Mouse (Mus musculus): ENCODE measurements around the gene Commd2. TPM values are rescaled to one million over a fixed set of nuclear protein-coding genes. Genes with fewer than 3 reads are reported as not detected.

The Commd2 gene
- polyA plus RNA-seq, 1 experiment, result 34.5 TPM

DNA sequence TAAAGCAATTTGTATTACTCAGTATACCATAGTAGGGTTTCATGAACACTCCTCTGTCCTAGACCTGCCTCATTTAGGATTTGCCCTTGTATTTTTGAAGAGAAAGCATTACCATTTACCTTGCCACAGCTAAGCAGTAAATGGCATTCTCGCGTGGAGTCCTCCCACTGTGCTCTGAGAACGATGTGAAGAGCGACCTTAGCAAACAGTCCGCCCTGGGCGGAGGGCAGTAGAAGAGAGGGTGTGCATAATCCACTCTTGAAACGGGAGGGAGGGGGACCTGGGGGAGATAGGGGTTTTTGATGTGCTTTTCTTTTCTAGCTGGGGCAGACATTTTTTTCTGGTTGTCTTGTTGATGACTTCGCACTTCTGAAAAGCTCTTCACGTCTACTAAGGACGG, 13.2 kb upstream of the Commd2 start:
- Histone ChIP-seq H3K4me1 (ENCODE audit: control insufficient read depth, insufficient read depth, low read length) (no peaks in the 10 kb centered on the region), H3K4me3 (ENCODE audit: insufficient read depth, low read length) (no peak overlapping the region), H3K27ac (ENCODE audit: insufficient read depth, low read depth, low read length) (no peak overlapping the region)
- TF ChIP-seq POLR2A (IDR thresholded peaks at IDR 0.05; ENCODE audit: borderline replicate concordance, low read depth, low read length) (no peak), CTCF (IDR thresholded peaks at IDR 0.05; ENCODE audit: low read depth, low read length) (no peak)

DNA sequence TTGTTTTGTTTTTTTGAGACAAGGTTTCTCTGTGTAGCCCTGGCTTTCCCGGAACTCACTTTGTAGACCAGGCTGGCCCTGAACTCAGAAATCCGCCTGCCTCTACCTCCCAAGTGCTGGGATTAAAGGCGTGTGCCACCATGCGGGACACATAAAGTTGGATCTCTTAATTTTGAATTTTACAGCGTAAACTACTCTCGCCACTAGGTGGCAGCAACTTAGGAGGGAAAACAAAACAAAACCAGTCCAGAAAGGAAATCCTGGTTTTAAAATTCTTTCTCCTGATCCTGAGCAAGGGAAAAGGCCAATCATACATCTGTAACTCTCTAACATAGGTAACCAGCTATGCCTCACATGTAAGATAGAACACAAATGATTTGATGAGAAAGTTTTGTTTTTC, 12.2 kb upstream of the Commd2 start:
- Histone ChIP-seq H3K27ac (ENCODE audit: insufficient read depth, low read depth, low read length) (no peak overlapping the region), H3K4me3 (ENCODE audit: insufficient read depth, low read length) (no peak overlapping the region), H3K4me1 (ENCODE audit: control insufficient read depth, insufficient read depth, low read length) (no peaks in the 10 kb centered on the region)
- no peak for TF ChIP-seq POLR2A (IDR thresholded peaks at IDR 0.05; ENCODE audit: borderline replicate concordance, low read depth, low read length)
- 0 out of 2 replicates have a peak, but pooled peaks have one; percentile 15 for TF ChIP-seq CTCF (IDR thresholded peaks at IDR 0.05; ENCODE audit: low read depth, low read length)

DNA sequence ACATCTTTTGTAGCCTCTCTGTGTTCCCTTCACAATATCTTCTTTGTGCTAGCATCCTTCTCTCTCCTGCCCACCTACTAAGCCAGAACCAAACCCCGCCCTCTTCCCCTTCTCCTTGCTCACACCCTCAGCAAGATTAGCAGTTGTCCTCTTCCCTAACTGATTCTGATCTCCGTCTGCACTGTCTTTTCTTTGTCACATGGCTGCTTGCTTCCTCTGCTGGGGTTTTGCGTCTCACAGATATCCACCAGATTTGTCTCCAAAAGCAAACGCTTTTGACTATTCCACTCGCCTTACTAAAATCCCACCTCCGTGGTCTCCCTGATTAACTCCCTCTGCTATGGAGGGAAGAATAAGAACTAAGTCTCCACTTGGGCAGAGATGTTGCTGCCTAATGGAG, 7.1 kb upstream of the Commd2 start:
- no peak overlapping the region for H3K4me3 ChIP-seq (ENCODE audit: insufficient read depth, low read length)
- no peak overlapping the region for H3K27ac ChIP-seq (ENCODE audit: insufficient read depth, low read depth, low read length)
- no peak for TF ChIP-seq CTCF (IDR thresholded peaks at IDR 0.05; ENCODE audit: low read depth, low read length)
- TF ChIP-seq POLR2A (IDR thresholded peaks at IDR 0.05; ENCODE audit: borderline replicate concordance, low read depth, low read length), result no peak
- no peaks in the 10 kb centered on the region for H3K4me1 ChIP-seq (ENCODE audit: control insufficient read depth, insufficient read depth, low read length)

DNA sequence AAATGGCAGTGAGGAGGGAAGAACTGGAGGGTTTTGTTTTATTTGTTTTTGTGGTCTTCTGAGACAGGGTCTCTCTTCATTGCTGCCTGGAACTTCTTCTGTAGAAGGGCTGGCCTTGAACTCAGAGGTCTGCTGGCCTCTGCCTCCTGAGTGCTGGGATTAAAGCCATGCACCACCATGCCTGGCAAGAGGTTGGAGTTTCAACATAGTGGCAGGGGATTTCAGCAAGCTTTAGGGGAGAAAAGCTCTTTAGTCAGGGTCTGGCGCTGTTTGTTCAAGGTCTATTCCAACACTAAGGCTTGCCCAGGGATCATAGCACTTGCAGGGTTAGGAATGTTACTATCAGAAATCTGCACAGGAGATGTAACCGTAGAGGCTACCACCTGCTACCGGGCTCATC, 2.1 kb upstream of the Commd2 start:
- TF ChIP-seq POLR2A (IDR thresholded peaks at IDR 0.05; ENCODE audit: borderline replicate concordance, low read depth, low read length) (no peak), CTCF (IDR thresholded peaks at IDR 0.05; ENCODE audit: low read depth, low read length) (no peak)
- H3K4me1 ChIP-seq (ENCODE audit: control insufficient read depth, insufficient read depth, low read length), result no peaks in the 10 kb centered on the region; the same call in 1 of the 2 replicates
- H3K4me3 ChIP-seq (ENCODE audit: insufficient read depth, low read length), result no peak overlapping the region
- H3K27ac ChIP-seq (ENCODE audit: insufficient read depth, low read depth, low read length), result no peak overlapping the region

DNA sequence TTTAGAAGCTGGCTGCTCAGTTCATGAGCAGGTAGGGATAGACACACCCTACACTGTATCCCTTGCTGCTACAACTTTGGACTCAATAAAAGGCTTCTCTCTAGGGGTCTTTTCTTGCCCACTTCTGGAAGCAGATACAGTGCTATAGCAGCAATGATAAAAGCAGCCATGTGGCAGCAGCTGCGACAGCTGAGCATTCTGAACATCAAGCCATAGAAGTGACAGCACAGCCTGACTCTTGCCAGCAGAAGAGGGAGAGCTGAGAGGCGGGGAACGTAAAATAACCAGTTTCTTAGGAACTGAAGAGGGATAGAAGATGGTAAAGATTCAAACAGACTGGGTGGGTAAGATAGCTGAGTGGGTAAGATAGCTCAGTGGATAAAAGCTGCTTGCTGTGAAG, 970 bp upstream of the Commd2 start:
- Histone ChIP-seq H3K27ac (ENCODE audit: insufficient read depth, low read depth, low read length) (no peak overlapping the region), H3K4me3 (ENCODE audit: insufficient read depth, low read length) (no peak overlapping the region), H3K4me1 (ENCODE audit: control insufficient read depth, insufficient read depth, low read length) (no peaks in the 10 kb centered on the region; the same call in 1 of the 2 replicates)
- no peak for TF ChIP-seq CTCF (IDR thresholded peaks at IDR 0.05; ENCODE audit: low read depth, low read length)
- TF ChIP-seq POLR2A (IDR thresholded peaks at IDR 0.05; ENCODE audit: borderline replicate concordance, low read depth, low read length), result no peak

DNA sequence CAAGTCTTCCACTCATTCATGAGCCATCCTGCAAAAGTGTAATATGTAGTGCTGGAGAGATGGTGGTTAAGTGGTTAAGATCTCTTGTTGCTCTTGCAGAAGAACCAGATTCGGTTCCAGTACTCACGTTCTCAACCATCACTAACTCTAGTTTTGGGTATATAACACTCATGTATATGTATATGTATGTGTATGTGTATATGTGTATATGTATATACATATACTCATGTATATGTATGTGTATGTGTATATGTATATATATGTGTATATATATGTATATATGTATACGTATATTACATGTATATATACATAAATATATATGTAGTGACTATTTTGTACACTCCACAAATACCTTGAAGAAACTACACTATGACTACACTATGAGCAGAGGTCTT, 347 bp upstream of the Commd2 start:
- Histone ChIP-seq H3K4me1 (ENCODE audit: control insufficient read depth, insufficient read depth, low read length) (no peaks in the 10 kb centered on the region; the same call in 1 of the 2 replicates), H3K4me3 (ENCODE audit: insufficient read depth, low read length) (peak overlapping the region; percentile 82), H3K27ac (ENCODE audit: insufficient read depth, low read depth, low read length) (no peak overlapping the region)
- TF ChIP-seq POLR2A (IDR thresholded peaks at IDR 0.05; ENCODE audit: borderline replicate concordance, low read depth, low read length) (no peak), CTCF (IDR thresholded peaks at IDR 0.05; ENCODE audit: low read depth, low read length) (no peak)

DNA sequence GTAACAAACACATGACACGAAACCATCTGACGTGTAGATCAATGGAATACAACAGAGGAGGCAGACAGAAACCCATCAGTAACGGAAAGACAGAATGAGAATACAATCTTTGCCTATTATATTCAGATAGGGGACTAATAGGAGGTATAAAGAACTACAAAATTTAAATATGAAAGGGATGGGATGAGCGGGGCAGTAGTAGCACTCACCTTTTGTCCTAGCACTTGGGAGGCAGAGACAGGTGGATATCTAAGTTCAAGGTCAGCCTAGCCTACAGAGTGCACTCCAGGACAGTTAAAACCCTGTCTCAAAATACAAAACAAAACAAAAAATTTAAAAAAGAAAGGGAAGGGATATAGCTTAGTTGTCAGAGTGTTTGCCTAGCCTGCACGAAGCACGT, 8.3 kb downstream of the Commd2 start:
- no peak overlapping the region for H3K4me3 ChIP-seq (ENCODE audit: insufficient read depth, low read length)
- peaks cover 4% of the 10 kb centered on the region; the same call in 1 of the 2 replicates for H3K4me1 ChIP-seq (ENCODE audit: control insufficient read depth, insufficient read depth, low read length)
- H3K27ac ChIP-seq (ENCODE audit: insufficient read depth, low read depth, low read length), result no peak overlapping the region
- TF ChIP-seq CTCF (IDR thresholded peaks at IDR 0.05; ENCODE audit: low read depth, low read length) (no peak), POLR2A (IDR thresholded peaks at IDR 0.05; ENCODE audit: borderline replicate concordance, low read depth, low read length) (no peak)

DNA sequence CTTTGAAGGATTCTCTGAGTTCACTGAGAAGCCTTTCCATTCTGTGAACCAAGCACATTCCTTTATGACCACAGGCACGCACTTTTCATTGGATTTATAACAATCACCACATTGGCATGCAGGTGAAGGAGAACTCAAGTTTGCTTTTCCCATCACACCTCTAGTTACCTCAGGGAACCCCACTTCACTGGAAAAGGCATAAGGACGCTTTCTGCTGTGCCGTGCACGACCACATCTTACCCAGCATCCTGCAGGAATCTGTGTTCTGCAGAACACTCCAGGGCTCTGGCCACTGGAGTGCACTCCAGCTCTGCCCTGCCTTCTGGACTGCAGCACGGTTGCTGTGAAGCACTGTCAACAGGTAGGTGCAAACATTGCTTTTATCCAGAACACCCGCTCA, 13.9 kb downstream of the Commd2 start:
- TF ChIP-seq CTCF (IDR thresholded peaks at IDR 0.05; ENCODE audit: low read depth, low read length) (no peak), POLR2A (IDR thresholded peaks at IDR 0.05; ENCODE audit: borderline replicate concordance, low read depth, low read length) (no peak)

DNA sequence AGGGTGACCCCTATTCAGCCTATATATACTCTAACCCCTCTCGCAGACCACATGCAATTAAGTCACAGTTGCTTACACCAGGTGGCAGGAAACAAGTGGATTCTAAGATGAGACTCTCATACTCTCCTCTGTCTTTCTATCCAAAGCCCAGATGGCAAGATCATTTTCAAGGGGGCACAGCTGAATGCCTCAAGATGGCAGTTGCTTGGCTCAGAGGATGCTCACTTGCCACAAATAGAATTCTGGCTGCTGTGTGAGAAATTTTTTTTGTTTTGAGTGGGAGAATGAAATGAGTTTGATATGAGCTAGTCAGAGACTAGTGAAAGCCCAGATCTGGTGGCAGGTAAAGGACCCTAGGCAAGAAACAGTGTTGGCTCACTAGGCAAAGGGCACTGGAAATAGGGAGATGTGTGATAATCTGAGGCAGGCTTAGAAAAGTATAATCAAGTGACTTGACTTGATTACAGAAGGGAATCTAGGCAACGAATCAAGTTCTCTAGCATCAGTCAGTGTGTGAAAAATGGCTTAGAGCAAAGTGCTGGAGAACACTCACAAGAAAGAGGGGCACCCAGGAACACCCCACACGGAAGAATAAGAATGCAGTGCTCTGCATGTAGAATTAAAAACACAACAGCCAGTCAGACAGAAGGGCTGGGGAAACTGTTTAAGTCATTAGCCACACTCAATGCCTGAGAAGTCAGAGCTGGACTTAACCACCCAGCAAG, 16.6 kb downstream of the Commd2 start:
- no peak for TF ChIP-seq CTCF (IDR thresholded peaks at IDR 0.05; ENCODE audit: low read depth, low read length)
- no peak for TF ChIP-seq POLR2A (IDR thresholded peaks at IDR 0.05; ENCODE audit: borderline replicate concordance, low read depth, low read length)
- no peaks in the 10 kb centered on the region for H3K4me1 ChIP-seq (ENCODE audit: control insufficient read depth, insufficient read depth, low read length)
- no peak overlapping the region for H3K27ac ChIP-seq (ENCODE audit: insufficient read depth, low read depth, low read length)
- H3K4me3 ChIP-seq (ENCODE audit: insufficient read depth, low read length), result no peak overlapping the region

More for the DNA sequence above, 13.9 kb downstream of the Commd2 start:
- Histone ChIP-seq H3K4me3 (ENCODE audit: insufficient read depth, low read length) (no peak overlapping the region), H3K27ac (ENCODE audit: insufficient read depth, low read depth, low read length) (no peak overlapping the region), H3K4me1 (ENCODE audit: control insufficient read depth, insufficient read depth, low read length) (no peaks in the 10 kb centered on the region)

DNA sequence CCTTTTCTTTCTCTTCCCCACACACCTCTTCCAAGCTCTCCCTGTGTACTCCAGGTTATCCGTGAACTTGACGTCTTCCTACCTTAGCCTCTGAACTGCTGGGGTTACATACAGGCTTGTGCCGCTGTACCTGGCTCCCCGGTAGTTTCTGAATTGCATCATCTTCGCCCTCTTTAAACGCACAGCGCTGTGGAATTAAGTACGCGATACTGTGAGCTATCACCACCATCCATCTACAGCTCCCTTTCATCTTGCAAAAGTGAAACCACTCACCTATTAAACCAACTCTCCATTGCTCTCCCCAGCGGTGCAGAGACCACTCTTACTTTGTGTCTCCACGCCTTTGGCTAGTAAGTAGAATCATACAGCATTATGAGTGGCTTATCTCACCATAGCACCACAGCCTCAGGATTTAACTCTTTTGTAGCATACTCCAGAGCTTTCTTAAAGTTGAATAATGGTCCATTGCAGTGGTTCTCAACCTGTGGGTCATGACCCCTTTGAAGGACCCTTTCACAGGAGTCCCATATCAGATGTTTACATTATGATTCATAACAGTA, 24.5 kb downstream of the Commd2 start:
- TF ChIP-seq POLR2A (IDR thresholded peaks at IDR 0.05; ENCODE audit: borderline replicate concordance, low read depth, low read length) (no peak), CTCF (IDR thresholded peaks at IDR 0.05; ENCODE audit: low read depth, low read length) (no peak)
- Histone ChIP-seq H3K4me3 (ENCODE audit: insufficient read depth, low read length) (no peak overlapping the region), H3K4me1 (ENCODE audit: control insufficient read depth, insufficient read depth, low read length) (no peaks in the 10 kb centered on the region), H3K27ac (ENCODE audit: insufficient read depth, low read depth, low read length) (no peak overlapping the region)
